ENCODE assay signal across 13 mouse cellular contexts in the genomic region with DNA sequence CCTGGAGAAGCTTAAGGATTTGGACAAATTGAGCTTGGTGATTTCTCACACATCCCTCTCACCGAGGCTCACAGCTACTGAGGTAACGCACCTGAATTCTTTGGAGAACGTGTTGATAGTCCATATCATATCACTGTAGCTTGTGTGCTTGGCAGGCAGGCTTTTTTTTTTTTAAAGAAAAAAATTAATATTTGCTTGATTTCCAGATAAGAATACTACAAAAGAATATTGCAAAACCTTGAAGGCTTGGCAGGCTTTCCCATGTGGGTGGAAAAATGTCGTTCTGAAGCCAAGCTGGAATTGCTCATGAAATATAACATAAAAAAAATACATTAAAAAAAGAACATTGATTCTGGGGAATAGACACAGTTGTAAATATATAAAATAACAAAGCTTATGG.
A peak's percentile ranks its signal among the peaks of the same experiment; 100 is the strongest.
DNase-seq lines count a peak whose midpoint lies in the region; ATAC-seq and TF ChIP-seq lines count a peak whose summit lies in the region.
"Had no signal": no experiment of that assay in that cellular context is flagged by ENCODE, and none has a peak within 500 bp of the region (broad histone marks: within the 10 kb centered on the region; RNA-seq: fewer than 3 reads in every experiment).

No protein-coding gene starts in this region.

- no peaks in the 10 kb centered on the region for H3K9me3 ChIP-seq in neural tube, embryonic 15.5 days (replicated peaks)
- H3K9me3 ChIP-seq: hindbrain, embryonic 10.5 days; limb, embryonic 12.5 days had no signal

- H3K27ac ChIP-seq in left cerebral cortex, adult 2 months, result no peak overlapping the region
- H3K27ac ChIP-seq in neural tube, embryonic 15.5 days (replicated peaks), result no peak overlapping the region
- H3K27ac ChIP-seq: hindbrain, embryonic 10.5 days; limb, embryonic 12.5 days had no signal

- H3K4me3 ChIP-seq in left cerebral cortex, adult 2 months, result no peak overlapping the region
- no peak overlapping the region for H3K4me3 ChIP-seq in neural tube, embryonic 15.5 days (replicated peaks)
- H3K4me3 ChIP-seq: hindbrain, embryonic 10.5 days; limb, embryonic 12.5 days had no signal

- no peaks in the 10 kb centered on the region for H3K36me3 ChIP-seq in neural tube, embryonic 15.5 days
- H3K36me3 ChIP-seq: hindbrain, embryonic 10.5 days; limb, embryonic 12.5 days had no signal

- ATAC-seq in neural tube, embryonic 15.5 days (ENCODE audit: low FRiP score), result no peak

- DNase-seq in left cerebral cortex, adult 2 months (ENCODE audit: extremely low spot score in 1 of 2, low spot score in 2 of 2), result peak; percentile 17 to 27
- DNase-seq in left cerebral cortex, postnatal 4 days, result no peak
- peak; percentile 53 for DNase-seq in adrenal gland, postnatal 10 days
- DNase-seq in brain, adult 2 months (ENCODE audit: low read depth, low spot score), result peak; percentile 53
- DNase-seq in right cerebral cortex, postnatal 25 days, result peak; percentile 13
- DNase-seq in kidney, postnatal 14 days, result no peak
- DNase-seq: cerebellum, postnatal 14 days; kidney, postnatal 4 days had no signal

- no peaks in the 10 kb centered on the region for H3K4me1 ChIP-seq in neural tube, embryonic 15.5 days
- H3K4me1 ChIP-seq: hindbrain, embryonic 10.5 days; limb, embryonic 12.5 days had no signal

- H3K4me2 ChIP-seq in neural tube, embryonic 15.5 days, result no peak overlapping the region
- H3K4me2 ChIP-seq: limb, embryonic 12.5 days; midbrain, embryonic 11.5 days had no signal

- intact Hi-C loops in left cerebral cortex, adult 2 months (cut with DNase I), result no loop called here
- intact Hi-C loops in left cerebral cortex, postnatal 4 days (cut with DNase I), result no loop called here

- no peak overlapping the region for H3K9ac ChIP-seq in neural tube, embryonic 15.5 days (replicated peaks)
- H3K9ac ChIP-seq: limb, embryonic 12.5 days had no signal

- 90% methylated on average over 4 of the region's 4 CpGs for WGBS in neural tube, embryonic 15.5 days

- TF ChIP-seq CTCF in left cerebral cortex, adult 2 months (IDR thresholded peaks at IDR 0.05), result no peak

- H3K27me3 ChIP-seq in neural tube, embryonic 15.5 days (replicated peaks), result no peaks in the 10 kb centered on the region
- H3K27me3 ChIP-seq: CH12.LX; limb, embryonic 12.5 days had no signal

Comparison
In these comparisons a context has a peak if more than half of its experiments do, and no peak if none do; other contexts are left out.
1. DNase-seq: peak in left cerebral cortex, adult 2 months (2 of 2), adrenal gland, postnatal 10 days (single experiment), brain, adult 2 months (single experiment) and right cerebral cortex, postnatal 25 days (single experiment); none in left cerebral cortex, postnatal 4 days (single experiment) and kidney, postnatal 14 days (single experiment).